Mouse (Mus musculus) left cerebral cortex, postnatal 4 days (tissue): ENCODE measurements around the gene Fgf9. TPM values are rescaled to one million over a fixed set of nuclear protein-coding genes. Genes with fewer than 3 reads are reported as not detected.
A peak's percentile ranks its signal among the peaks of the same experiment; 100 is the strongest.

Experiments used
- DNase-seq: peaks from one replicate; pipeline ENCODE4 v3.0.0-alpha.2; 2022
- intact Hi-C: fragments of 180-260 bp; cut with DNase I; formaldehyde crosslinking; loops from one replicate; pipeline ENCODE4 v1.15.1; 2025
- total RNA-seq, 2 experiments: library from RNA; stranded (reverse); gene quantifications; 2 replicates each; pipeline ENCODE4 v1.2.3; 2021

Fgf9 gene
- total RNA-seq = 10 to 100 TPM; 11.8 TPM

DNA sequence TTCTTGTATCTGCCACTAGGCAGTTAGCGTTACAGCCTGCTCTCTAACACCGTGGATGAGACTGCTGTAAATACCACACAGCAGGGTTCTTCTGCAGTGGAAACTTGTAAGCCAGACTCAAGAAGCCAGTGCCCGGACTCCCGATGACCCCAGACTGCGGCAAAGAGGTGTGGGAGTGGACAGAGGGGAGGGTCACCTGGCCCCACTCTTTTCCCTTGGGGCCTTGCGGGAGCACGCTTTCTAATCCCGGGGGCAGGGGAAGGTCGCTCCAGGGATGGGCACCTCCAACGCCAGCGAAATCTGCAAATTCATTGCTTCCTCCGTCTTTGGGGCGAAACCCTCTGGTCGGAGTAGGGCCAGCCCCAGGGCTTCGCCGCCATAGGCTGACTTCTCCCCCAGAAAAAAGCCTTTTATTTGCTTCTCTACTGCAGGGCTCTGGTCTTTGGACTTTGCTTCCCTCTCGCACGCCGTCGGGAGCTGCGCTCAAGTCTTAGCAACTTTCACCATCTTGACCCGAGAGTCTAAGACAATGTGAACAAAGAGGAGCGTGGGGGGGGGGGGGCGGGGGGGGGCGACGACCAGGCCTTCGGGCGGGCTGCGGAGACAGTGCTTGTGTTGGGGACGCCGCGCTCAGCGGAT, at the start of gene Fgf9:
Gene Fgf9 (plus strand): TSS at position 67 of the 639 bp plus-strand sequence.
- DNase-seq = peak; percentile 27
- intact Hi-C loops = no loop called here

DNA sequence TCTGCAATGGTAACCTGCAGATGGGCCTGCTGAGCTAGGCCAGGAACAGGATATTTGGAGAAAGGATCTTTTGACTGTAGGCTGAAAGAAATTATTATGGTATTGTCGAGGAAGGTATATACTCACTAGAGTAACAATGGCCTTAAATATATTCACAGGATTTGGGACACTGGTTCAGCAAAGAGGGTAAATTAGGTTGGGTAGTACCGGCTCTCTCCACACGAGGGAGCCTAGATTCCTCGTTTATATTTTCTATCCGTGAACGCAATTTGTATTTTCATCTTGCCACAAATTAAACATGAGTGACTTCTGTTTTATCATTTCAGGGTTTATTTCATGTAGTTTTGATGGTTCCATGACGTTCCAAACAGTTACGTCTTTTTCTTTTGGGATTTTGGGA, 35.8 kb upstream of the Fgf9 start:
- intact Hi-C loops = loop anchor here (5.0 to 10.0 kb wide), 4 partner anchors 670 to 1078 kb away; no protein-coding TSS in a partner anchor
- peak; percentile 60 for DNase-seq

DNA sequence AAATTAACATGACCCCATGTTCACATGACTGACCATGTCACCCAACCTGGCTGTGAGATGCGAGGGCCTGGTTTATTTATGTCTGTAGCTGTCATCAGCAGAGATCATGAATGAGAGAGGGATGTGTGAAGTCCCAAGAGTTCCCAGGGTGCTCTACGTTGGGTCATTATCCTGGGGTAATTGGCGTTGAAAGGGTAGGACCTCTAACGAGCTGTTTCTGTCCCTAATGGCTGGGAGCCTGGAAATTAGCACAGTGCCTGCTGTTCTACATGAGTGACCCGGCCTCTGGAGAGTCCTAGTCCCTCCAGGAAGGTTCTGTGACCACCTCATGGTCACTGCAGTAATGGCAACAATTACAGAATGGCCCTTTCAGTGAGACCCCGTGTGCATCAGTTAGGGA, 34.2 kb upstream of the Fgf9 start:
- intact Hi-C loops = loop anchor here (10.0 kb wide), 3 partner anchors 669 to 1049 kb away; no protein-coding TSS in a partner anchor
- DNase-seq = no peak

DNA sequence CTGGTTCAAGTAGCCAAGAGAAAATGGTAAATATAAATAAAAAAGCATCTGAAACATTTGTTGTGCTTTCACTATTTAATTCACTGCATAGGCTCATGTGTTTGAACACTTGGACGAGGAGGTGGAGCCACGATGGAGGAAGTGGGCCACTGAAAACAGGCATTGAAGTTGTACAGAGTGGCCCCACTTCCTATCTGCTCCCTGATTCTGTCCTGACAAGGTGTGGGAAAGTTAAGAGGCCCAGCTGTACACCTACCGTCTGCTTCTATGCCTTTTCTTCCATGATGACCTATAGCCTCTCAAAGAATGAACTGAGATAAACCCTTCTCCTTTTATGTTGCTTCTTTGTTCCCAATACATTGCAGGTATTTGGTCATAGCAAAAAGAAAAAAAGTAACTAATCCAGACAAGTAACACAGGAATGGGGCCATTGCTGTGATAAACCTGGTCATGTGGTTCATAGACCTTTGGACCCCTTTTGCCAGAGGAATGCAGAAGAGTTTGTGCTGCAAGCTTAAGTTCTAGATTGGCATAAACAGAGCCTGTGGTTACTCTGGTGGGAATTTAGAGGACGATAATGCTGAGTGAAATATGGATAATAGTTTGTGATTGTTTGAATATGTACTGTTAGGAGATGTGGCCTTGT, 23.6 kb upstream of the Fgf9 start:
- no peak for DNase-seq
- intact Hi-C loops = no loop called here

DNA sequence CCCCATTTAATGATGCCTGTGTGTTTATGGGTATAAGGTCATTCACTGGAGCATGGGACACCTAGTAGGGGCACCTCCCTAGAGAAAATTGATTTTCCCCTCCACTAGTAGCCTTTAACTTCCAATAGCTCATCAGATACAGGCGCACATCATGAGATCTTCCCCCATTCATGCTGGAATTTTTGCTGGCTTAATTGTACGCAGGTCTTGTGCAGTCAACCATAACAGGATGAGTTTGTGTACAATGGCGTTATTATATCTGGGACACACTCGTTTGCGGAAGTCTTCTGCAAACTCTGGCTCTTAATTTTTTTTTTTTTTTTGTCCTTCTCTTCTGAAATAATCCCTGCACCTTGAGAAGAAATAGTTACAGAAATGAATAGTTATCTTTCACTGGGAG, 19.7 kb upstream of the Fgf9 start:
- intact Hi-C loops = no loop called here
- DNase-seq = no peak

DNA sequence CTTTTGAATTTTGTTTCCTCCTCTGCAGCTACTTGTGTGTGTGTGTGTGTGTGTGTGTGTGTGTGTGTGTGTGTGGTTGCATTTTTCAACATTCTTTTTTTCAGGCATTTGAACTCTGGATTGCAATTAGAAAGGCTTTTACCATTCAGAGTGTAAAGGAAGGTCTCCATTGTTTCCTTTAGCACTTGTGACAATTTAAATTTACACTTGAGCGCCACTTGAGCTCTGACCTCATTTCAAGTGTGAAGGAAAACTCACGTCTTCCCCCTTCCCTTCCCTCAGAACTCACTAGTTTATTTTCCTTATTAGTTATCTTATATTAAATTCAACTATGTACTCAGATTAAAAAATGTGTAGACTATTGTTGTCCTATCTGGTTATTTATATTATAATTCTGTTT, 2.8 kb upstream of the Fgf9 start:
- intact Hi-C loops = no loop called here
- DNase-seq = no peak

DNA sequence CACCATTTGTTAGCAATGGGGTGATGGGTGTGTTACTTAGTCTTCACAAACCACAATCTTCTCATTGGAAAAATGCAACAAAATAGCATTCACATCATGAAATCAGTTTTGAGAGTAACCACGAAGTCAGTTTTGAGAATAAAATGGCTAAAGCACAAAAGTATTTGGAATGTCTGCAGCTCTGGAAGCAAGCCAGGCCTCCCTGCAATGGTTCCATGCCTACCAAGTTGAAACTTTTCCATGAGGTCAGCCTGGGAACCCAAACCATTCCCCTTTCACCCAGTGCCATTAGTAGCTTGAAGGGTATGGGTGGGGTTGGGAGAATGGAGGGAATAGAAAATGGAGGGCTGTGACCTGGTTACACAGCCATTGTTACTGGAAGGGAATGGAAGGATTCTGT, 1.7 kb upstream of the Fgf9 start:
- intact Hi-C loops = no loop called here
- DNase-seq = no peak

DNA sequence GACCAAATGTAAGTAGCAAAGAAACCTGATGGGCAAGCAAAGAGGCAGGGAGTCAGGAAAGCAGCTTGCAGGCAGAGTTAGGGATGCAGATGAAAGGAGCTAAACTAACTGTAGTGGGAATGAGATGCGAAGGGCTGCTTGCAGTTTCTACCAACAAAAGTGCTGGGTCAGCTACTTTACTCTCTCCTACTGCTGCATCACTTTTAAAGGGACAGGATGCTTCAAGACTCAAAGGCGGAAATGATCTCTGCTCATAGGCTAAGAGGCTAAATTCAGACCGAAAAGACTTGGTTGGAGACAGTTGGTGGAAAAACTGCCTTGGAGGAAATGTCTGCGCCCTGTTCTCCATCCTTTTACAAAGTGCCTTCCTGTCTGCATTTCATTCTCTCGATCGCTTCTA, 420 bp upstream of the Fgf9 start:
- intact Hi-C loops = no loop called here
- no peak for DNase-seq

DNA sequence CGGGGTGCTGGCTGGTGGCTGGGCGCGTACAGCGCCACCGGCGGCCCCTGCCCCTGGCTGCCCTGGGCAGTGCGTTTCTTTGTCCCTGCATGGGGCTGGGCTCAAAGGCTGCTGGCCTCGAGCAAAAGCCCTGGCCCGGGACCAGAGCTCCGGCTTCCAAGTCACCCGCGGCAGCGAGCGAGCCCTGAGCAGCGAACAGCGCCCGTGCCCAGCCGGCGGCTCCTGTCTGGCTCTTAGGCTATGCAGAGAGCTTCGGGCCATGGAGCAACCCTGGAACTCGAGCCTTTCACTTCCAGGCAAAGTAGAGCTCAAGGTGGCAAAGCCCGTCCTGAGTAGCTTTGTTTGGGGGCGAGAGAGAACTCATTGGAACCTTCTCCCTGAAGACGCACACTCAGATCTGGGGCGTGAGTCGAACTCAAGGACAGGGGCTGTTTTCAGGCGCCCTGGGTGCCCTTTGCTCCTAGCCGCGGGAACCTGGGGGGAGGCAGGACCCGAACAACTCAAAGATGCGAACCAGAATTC, 834 bp downstream of the Fgf9 start:
- intact Hi-C loops = no loop called here
- peak; percentile 75 for DNase-seq

DNA sequence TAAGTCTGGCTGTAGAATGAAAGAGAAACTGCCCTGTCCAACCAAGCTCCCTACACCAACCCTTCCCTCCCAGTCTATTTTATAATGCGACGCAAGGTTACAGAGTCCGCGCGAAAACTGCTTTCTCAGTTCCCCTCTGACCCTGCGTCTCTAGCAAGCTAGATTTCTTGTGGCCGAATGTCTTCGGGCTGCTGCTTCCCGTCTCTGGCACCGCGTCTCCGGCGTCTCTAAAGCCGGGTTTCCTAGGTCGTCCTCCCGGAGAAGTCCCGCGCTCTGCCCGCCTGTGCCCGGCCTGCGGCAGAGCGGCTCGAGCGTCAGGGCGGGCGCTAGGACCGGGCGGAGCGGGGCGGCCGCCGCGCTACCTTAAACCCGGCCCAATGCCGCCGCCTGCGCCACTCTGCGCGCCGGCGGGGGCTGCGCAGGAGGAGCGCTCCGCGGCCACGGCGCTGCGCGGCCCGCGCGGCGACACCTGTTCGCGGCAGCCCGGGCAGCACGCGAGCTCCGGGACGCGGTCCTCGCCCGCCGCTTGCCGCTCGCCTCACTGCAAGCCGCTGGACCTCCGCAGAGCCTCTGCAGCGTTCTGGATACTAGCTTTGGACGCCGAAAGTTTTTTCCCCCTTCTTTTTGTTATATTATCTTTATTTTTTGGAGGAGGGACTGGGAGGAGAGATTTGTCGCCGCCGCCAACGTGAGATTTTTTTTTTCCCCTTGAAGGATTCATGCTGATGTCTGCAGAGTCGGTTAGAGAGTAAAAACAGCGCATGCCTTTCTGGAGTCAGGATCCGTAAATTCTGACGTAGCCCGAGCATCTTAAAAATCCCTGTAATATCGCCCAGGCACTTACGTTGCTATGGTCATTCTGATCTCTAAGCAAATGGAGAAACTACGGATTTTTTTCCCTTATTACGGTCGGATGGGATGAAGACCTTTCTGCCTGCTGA, 1.8 kb downstream of the Fgf9 start:
- intact Hi-C loops = no loop called here
- peak; percentile 75 for DNase-seq

DNA sequence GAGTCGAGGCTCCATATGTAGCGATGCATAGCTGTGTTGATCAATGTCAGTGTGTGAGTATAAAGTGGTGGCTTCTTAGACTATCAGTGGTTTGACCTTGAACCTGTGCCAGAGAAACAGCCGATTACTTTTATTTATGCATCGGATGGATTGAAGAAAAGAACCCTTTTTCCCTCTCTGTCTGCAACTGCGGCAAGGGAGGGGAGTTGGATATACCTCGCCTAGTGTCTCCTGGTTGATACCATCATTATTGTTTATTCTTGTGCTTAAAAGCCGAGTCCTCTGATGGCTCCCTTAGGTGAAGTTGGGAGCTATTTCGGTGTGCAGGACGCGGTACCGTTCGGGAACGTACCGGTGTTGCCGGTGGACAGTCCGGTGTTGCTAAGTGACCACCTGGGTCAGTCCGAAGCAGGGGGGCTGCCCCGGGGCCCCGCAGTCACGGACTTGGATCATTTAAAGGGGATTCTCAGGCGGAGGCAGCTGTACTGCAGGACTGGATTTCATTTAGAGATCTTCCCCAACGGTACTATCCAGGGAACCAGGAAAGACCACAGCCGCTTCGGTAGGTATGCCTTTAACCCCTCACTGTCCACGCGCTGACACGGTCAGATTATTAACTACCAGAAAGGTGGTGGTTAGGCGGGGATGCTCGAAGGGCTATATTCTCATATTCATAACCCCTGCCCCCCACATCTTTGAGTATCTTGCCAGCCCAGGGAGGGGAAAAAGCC, 2.6 kb downstream of the Fgf9 start:
- DNase-seq = peak; percentile 20
- intact Hi-C loops = no loop called here

DNA sequence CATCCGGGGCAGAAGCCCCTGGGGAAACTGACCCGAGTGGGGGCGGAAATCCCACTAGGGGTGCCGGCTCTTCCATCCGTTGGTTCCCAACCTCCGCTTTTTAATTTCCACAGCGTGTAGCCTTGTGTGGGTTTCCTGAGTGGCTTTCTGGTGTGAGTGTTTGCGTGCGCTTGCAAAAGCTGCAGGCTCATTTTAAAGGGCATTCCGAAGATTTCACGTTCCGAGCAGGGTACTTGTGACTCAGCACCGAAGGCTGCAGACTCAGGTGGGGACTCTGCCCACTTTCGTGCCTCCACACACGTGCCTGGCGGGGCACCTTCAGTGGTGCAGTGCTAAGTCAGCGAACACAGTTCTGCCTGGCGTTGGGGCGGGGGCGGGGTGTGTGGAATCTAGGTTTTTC, 3.6 kb downstream of the Fgf9 start:
- peak; percentile 10 for DNase-seq
- intact Hi-C loops = no loop called here

DNA sequence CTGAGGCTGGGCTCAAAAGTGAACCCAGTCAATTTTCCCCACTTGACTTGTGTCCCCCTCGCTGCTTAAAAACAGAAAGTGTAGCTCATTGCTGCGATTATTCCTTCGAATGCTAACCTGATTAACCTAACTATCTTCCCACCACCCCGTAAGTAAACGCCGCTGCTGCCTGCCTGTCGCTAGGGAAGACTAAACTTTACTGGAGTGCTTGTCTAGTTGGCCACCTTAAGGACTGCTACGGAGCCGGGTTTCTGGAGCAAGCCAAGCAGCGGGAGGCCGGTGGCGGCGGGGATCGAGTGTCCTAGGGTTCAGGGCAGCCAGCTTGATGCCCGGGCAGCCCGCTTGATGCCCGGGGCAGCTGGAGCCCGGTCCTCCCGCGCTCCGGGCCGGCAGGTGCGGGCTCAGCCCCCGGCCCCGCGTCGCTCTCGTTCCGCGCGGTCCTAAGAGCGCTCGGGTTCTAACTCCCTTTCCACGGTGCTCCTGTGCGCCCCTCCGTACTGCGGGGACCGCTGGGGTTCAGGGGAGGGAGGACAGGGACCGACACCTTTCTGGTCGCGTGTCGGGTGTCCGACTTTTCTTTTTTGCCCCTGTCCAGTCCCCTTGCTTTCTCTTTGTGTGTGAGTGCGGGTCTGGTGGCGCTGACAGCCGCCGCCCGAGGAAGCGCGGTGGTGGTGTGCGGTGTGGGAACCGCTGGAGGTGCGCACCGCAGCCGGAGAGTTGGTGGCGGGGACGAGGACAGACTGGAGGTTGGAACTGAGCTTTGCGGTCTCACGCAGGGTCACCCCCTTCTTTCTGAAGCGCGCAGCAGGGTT, 4.5 kb downstream of the Fgf9 start:
- DNase-seq = peak; percentile 48
- intact Hi-C loops = no loop called here

DNA sequence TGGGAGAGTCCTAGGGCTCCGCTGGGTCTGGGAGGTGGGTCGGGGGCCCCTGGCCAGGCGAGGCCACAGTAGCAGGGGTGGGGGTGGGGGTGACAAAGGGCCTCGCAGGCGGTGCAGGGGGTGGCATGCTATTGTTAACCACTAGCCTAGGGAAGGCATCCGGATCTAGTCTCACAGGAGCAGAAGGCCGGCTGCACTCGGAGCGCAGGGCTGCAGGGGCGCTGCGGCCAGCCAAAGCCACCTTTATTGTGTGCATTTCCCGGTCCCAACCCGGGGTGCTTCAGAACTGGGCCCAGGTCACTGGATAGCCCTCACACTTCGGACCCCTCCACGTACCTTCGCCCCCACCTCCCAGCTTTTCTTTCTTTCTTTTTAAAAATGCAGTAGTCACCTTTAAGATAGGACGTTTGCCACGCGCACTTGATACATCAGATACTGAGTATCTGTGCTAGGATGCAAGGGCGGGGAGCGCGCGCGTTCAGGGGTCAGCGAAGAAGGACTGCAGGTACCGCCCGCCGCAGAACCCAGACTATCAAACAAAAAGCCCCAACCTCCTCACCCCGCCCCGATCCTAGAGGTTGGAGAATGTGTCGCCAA, 5.2 kb downstream of the Fgf9 start:
- DNase-seq = peak; percentile 45

DNA sequence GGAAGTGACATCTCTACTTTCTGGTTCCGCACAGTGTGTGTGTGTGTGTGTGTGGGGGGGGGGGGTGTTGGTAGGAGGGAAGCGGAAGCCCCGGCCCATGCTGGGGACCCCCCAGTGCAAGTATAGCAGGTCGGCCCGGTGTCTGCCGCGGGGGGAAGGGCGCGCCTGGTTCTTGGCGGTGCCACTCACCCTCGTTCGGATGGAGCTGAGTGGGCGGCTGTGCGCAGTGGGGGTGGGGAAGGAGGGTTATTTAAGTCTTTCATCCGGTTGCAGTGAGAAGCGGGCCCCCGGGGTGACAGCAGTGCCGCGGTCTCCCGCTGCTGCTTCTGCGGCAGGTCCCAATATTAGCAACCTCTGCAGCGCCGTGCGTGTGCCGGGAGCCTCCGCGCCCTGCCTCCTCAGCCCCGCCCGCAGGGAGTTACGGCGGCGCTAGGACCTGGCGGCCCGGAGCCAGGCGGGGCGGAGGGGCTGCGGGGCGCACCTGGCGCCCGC, 5.7 kb downstream of the Fgf9 start:
- intact Hi-C loops = no loop called here
- peak; percentile 77 for DNase-seq

More for the DNA sequence above, 5.2 kb downstream of the Fgf9 start:
- intact Hi-C loops = no loop called here

DNA sequence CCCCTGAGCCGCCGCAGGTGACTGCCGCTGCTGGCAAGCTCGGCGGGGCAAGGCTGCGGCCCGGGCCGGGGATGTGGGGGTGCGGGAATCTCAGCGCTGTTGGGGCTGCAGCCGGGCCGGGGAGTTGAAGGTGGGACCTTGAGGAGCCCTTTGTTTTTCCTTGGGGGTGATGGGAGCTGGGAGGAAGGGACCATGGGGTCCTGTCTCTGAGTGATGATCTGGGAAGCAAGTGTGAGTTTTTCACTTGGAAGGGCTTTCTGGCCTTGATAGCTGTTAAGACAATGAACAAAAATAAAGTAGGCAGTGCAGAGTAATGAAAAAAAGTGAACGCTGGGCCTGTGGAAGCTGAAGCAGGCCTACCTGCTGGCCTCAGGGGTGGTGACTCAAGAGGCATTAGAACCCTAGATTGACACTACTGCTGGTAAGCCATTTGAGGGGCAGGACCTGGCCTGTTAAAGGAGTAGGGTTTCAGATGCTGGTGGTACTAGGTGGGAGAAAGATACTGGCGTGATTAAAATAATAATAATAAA, 6.4 kb downstream of the Fgf9 start:
- DNase-seq = no peak
- intact Hi-C loops = no loop called here

DNA sequence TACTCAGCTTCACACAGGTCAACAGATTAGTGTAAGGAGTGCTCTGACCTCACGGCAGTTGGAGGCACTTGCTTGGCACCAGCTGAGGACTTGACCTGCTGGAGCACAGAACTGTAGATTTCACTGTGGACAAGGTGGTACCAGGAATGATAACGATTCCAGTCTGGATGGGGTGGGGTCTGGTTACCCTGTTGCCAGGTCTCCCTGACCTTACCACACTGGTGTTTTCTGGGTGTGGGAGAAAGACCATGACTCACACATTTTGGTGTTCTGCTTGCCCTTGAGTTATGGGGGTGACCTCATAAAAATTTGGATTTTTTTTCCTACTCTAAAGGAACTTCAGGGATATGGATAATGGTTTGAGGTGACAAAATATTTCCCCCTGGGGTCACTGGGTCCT, 9.1 kb downstream of the Fgf9 start:
- no peak for DNase-seq
- intact Hi-C loops = no loop called here

DNA sequence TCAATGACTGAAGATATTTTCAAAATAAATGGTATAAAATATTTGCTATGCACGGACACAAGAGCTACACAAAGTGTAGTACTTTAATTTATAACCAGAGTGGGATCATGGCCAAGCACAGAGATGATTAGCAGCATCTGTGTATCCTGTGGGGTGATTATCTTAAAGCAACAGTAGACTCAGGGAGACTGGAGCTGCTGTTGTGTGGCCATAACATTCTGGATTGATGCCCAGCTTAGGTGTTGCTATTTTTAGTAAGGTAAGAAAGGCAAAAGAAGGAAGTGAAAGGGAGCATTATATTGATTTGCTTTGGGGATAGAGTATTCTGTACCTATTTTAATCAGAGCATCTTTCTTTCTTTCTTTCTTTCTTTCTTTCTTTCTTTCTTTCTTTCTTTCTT, 11.6 kb downstream of the Fgf9 start:
- intact Hi-C loops = no loop called here
- no peak for DNase-seq

DNA sequence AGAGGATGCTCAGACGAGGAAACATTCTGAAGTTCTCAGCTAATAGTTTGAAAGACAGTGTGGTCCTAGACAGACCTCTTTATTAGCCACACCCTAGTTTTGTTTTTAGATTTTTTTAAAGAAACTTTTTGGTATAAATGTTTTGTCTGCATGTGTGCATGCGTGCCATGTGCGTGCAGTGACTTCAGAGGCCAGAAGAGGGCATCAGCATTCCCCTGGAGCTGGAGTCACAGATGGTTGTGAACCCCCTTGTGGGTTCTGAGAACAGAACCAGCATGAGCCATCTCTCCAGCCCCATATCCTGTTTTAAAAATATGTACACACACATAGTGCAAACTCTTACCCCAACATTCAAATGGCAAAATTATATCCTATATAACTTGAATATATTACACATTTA, 13.9 kb downstream of the Fgf9 start:
- DNase-seq = no peak
- intact Hi-C loops = no loop called here
